ENCODE assay signal across 27 mouse cellular contexts in the genomic region with DNA sequence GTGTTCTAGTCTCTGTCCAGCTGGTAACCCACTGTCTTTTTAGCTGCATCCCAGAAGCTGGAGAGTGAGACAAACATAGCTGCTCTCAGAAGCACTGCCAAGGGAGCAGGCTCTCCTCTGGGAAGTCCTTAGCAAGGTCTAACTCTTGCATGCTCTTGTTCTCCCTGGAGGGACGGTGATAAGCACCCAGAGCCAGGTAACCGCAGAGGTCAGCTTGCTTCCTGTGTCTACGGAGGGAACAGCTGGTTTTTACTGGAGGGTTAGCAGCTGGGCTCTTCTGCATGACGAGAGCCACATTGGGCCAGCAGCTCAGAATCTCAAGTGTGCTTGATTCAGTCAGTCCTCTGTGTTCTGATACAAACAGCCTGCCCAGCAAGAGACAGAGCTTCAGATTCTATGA.
A peak's percentile ranks its signal among the peaks of the same experiment; 100 is the strongest.
DNase-seq lines count a peak whose midpoint lies in the region; ATAC-seq and TF ChIP-seq lines count a peak whose summit lies in the region.
"Had no signal": no experiment of that assay in that cellular context is flagged by ENCODE, and none has a peak within 500 bp of the region (broad histone marks: within the 10 kb centered on the region; RNA-seq: fewer than 3 reads in every experiment).

No protein-coding gene starts in this region.

- 46% methylated on average over 4 of the region's 4 CpGs for WGBS in intestine, embryonic 14.5 days
- WGBS in intestine, postnatal 0 days = 73% methylated on average over 4 of the region's 4 CpGs
- WGBS in small intestine, adult 2 months = 80% methylated on average over 4 of the region's 4 CpGs

- no peak overlapping the region for H3K4me3 ChIP-seq in intestine, embryonic 14.5 days (ENCODE audit: low read depth, low read length)
- no peak overlapping the region for H3K4me3 ChIP-seq in intestine, postnatal 0 days (ENCODE audit: low read depth, low read length)
- no peak overlapping the region for H3K4me3 ChIP-seq in small intestine, adult 2 months (ENCODE audit: low read depth, low read length)
- H3K4me3 ChIP-seq: embryonic facial prominence, embryonic 10.5 days; embryonic facial prominence, embryonic 13.5 days; erythroblast, embryonic 14.5 days; forebrain, embryonic 12.5 days; forebrain, embryonic 15.5 days; heart, adult 2 months; heart, embryonic 10.5 days; heart, embryonic 13.5 days; hindbrain, embryonic 12.5 days; hindbrain, embryonic 15.5 days had no signal

- peak; percentile 55 for DNase-seq in intestine, embryonic 14.5 days (ENCODE audit: low spot score)
- DNase-seq in kidney, postnatal 4 days = peak; percentile 24 to 29
- DNase-seq in kidney, adult 18-20 months = no peak
- DNase-seq in layer of hippocampus, postnatal 36 days = no peak
- DNase-seq: adrenal gland, adult 8-10 months; adrenal gland, postnatal 25 days; B cell, adult 2 months; cerebellum, adult 11-12 months; cerebellum, adult 8-10 months; cerebellum, postnatal 10 days; cerebellum, postnatal 36 days; embryo, embryonic 11 days; gastrocnemius, postnatal 25 days; heart, adult 2 months; heart, postnatal 14 days had no signal

- no peak overlapping the region for H3K9ac ChIP-seq in intestine, embryonic 14.5 days (ENCODE audit: low read length)
- no peak overlapping the region for H3K9ac ChIP-seq in intestine, postnatal 0 days (ENCODE audit: low read depth, low read length)
- H3K9ac ChIP-seq: embryonic facial prominence, embryonic 13.5 days; forebrain, embryonic 12.5 days; forebrain, embryonic 15.5 days; heart, embryonic 13.5 days; hindbrain, embryonic 12.5 days; hindbrain, embryonic 15.5 days had no signal

- no peak for ATAC-seq in intestine, embryonic 14.5 days (replicated peaks; ENCODE audit: low FRiP score, low TSS enrichment, low read depth)
- ATAC-seq in intestine, postnatal 0 days = no peak
- ATAC-seq: CD4-positive, CD25-positive, alpha-beta regulatory T cell, adult 4 months; forebrain, embryonic 15.5 days had no signal

- no peak for TF ChIP-seq POLR2A in small intestine, adult 2 months (IDR thresholded peaks at IDR 0.05; ENCODE audit: low read depth, low read length)

- TF ChIP-seq CTCF in intestine, postnatal 0 days (IDR thresholded peaks at IDR 0.05; ENCODE audit: low read depth) = no peak
- no peak for TF ChIP-seq CTCF in small intestine, adult 2 months (IDR thresholded peaks at IDR 0.05; ENCODE audit: extremely low read depth, insufficient read length, insufficient replicate concordance, low read depth, low read length)

- no peak overlapping the region for H3K4me2 ChIP-seq in intestine, embryonic 14.5 days (ENCODE audit: low read length)
- no peak overlapping the region for H3K4me2 ChIP-seq in intestine, postnatal 0 days (replicated peaks; ENCODE audit: low read depth)
- H3K4me2 ChIP-seq: embryonic facial prominence, embryonic 13.5 days; forebrain, embryonic 12.5 days; forebrain, embryonic 15.5 days; heart, embryonic 13.5 days; hindbrain, embryonic 12.5 days; hindbrain, embryonic 15.5 days had no signal

- H3K36me3 ChIP-seq in intestine, embryonic 14.5 days (ENCODE audit: control insufficient read depth, insufficient read depth, low read length) = no peaks in the 10 kb centered on the region
- H3K36me3 ChIP-seq in intestine, postnatal 0 days (ENCODE audit: control insufficient read depth, insufficient read depth) = no peaks in the 10 kb centered on the region
- H3K36me3 ChIP-seq in small intestine, adult 2 months (ENCODE audit: control insufficient read depth, insufficient read depth, low read length) = no peaks in the 10 kb centered on the region
- H3K36me3 ChIP-seq: embryonic facial prominence, embryonic 10.5 days; embryonic facial prominence, embryonic 13.5 days; forebrain, embryonic 12.5 days; forebrain, embryonic 15.5 days; heart, embryonic 10.5 days; heart, embryonic 13.5 days; hindbrain, embryonic 12.5 days; hindbrain, embryonic 15.5 days had no signal

- H3K27me3 ChIP-seq in intestine, embryonic 14.5 days (replicated peaks; ENCODE audit: control insufficient read depth, insufficient read depth, low read length) = no peaks in the 10 kb centered on the region
- H3K27me3 ChIP-seq in intestine, postnatal 0 days (replicated peaks; ENCODE audit: control insufficient read depth, insufficient read depth, low read length) = no peaks in the 10 kb centered on the region
- no peaks in the 10 kb centered on the region for H3K27me3 ChIP-seq in small intestine, adult 2 months (ENCODE audit: control insufficient read depth, insufficient read depth, low read length)
- H3K27me3 ChIP-seq: embryonic facial prominence, embryonic 13.5 days; forebrain, embryonic 12.5 days; forebrain, embryonic 15.5 days; heart, embryonic 13.5 days; hindbrain, embryonic 12.5 days; hindbrain, embryonic 15.5 days had no signal

- no peaks in the 10 kb centered on the region for H3K9me3 ChIP-seq in intestine, embryonic 14.5 days (ENCODE audit: control insufficient read depth, low read length)
- H3K9me3 ChIP-seq in intestine, postnatal 0 days (ENCODE audit: control insufficient read depth) = no peaks in the 10 kb centered on the region
- H3K9me3 ChIP-seq: embryonic facial prominence, embryonic 10.5 days; embryonic facial prominence, embryonic 13.5 days; forebrain, embryonic 12.5 days; forebrain, embryonic 15.5 days; heart, embryonic 10.5 days; heart, embryonic 13.5 days; hindbrain, embryonic 12.5 days; hindbrain, embryonic 15.5 days had no signal

- H3K27ac ChIP-seq in intestine, embryonic 14.5 days (ENCODE audit: low read depth) = no peak overlapping the region
- no peak overlapping the region for H3K27ac ChIP-seq in intestine, postnatal 0 days (ENCODE audit: low read depth, low read length)
- peak overlapping the region; percentile 26; the same call in 1 of the 2 replicates for H3K27ac ChIP-seq in small intestine, adult 2 months (ENCODE audit: insufficient read depth, low read depth, low read length)
- H3K27ac ChIP-seq: embryonic facial prominence, embryonic 10.5 days; embryonic facial prominence, embryonic 13.5 days; forebrain, embryonic 12.5 days; forebrain, embryonic 15.5 days; heart, adult 2 months; heart, embryonic 10.5 days; heart, embryonic 13.5 days; hindbrain, embryonic 12.5 days; hindbrain, embryonic 15.5 days had no signal

- peaks cover 11% of the 10 kb centered on the region for H3K4me1 ChIP-seq in intestine, embryonic 14.5 days (replicated peaks; ENCODE audit: control insufficient read depth, insufficient read depth, low read length)
- H3K4me1 ChIP-seq in intestine, postnatal 0 days (replicated peaks; ENCODE audit: control insufficient read depth, insufficient read depth, low read length) = no peaks in the 10 kb centered on the region
- no peaks in the 10 kb centered on the region for H3K4me1 ChIP-seq in small intestine, adult 2 months (ENCODE audit: control insufficient read depth, insufficient read depth, insufficient read length, low read length)
- H3K4me1 ChIP-seq: forebrain, embryonic 12.5 days; forebrain, embryonic 15.5 days; hindbrain, embryonic 12.5 days; hindbrain, embryonic 15.5 days had no signal

Comparison
In these comparisons a context has a peak if more than half of its experiments do, and no peak if none do; other contexts are left out.
1. DNase-seq: peak in intestine, embryonic 14.5 days (single experiment) and kidney, postnatal 4 days (2 of 2); none in kidney, adult 18-20 months (single experiment) and layer of hippocampus, postnatal 36 days (0 of 2).